Mouse (Mus musculus) central nervous system, embryonic 14 days (tissue): ENCODE results near the gene Bsg. TPM values are rescaled to one million over a fixed set of nuclear protein-coding genes. Genes with fewer than 3 reads are reported as not detected.

Experiments
- polyA plus RNA-seq: library from polyadenylated mRNA; depleted of rRNA; stranded (reverse); fragments of >200 nt; gene quantifications from 2 replicates; pipeline ENCODE4 v1.2.3, GENCODE M21; 2012; rRNA removed

Bsg gene
- polyA plus RNA-seq, result 479 and 560 TPM in 2 replicates

DNA sequence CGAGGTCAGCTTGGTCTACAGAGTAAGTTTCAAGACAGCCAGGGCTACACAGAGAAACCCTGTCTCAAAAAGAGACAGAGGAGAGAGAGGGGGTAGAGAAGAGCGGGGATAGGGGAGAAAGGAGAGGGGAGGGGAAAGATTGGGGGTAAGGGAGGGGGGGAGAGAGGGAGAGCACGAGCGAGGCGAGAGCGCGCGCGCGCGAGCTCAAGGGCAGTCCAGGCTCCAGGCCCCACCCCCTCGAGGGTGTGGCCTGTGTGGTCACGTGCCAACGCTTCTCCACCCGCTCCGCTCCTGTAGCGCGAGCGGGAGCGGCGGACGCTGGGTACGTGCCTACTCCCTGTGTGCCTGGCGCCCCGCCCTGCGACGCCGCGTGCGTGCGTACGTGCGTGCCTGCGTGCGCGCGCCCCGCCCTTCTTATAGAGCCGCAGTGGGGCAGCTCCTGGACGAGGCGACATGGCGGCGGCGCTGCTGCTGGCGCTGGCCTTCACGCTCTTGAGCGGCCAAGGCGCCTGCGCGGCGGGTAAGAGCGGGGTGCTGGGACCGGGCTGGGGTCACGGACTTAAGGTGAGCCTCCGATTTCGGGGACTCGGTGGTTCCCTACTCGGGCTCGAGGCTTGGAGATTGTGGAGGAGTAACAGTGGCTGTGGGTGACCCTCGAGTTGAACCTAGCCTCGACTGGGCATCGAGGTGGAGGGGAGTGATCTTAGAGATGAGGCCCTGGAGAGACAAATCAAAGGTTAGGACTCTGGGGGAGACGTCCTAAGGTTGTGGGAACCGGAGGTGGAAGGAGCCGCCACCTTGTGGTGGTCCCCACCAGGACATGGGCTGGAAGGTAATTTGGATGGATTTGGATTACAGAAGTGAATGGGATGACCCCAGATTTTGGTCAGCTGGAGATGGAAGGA is at the start of gene Bsg:
Gene Bsg, plus strand, starts transcription at position 427 of the 905 bp plus-strand sequence.

DNA sequence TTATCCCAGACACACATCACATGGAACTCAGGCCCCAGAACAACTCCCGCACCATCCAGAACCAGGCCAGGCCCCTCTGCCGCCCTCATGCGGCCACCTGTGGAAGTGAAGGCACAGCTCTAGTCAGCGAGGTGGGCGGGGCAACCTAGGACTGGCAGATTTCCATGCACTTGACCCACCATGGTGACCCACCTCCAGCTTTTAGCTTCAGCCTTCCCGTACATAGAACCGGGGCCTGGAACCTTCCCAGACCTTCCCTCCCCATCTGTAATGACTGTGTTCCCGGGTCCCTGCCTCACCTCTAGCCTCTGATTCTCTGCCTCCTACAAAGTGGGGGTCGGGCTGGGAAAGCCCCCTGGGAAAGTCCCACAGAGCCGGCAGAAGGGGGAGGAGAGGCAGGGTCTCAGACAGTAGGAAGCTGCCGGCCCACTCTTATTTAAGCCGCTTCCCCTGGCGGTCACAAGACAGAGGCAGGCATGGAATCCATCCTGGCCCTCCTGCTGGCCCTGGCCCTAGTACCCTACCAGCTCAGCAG is 40.1 kb upstream of the Bsg start, which contains the start of gene Madcam1:
Gene Madcam1, plus strand, starts transcription at position 429 of the 535 bp plus-strand sequence.

DNA sequence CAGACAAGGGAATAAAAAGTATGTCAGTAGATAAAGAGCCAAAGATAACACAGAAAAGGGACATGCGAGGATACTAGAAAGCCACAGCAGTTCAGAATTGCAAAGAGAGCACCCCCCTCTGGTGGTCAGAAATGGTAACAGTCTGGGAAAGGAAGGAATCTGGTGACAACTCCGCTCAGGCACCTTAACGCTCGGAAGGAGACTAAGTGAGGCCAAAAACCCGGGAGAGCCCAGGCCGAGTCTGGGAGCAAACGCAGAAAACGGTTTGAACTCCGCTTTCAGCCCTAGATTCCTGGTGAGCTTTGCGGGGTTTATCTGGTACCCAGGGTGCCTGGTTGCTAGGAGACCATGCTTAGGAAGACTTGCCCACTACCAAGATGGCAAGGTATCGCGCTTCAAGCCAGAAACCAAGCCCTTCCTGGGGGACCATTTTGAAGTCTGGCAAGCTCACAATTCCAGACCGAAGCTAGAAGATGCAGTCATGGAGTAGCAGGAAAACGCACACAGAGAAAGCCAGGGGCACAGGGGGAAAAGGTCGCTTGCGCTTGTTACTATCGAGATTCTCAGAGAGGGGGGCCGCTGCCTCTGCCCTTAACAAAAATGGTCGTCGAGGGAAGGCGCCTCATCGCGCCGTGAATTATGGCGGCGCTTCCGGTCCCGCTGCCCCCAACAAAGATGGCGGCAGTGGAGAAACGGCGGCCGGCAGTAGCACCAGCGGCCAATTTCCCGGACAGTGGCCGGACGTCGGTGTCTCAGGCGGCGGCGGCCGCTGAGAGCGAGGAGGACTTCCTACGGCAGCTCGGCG is 35.3 kb upstream of the Bsg start, which contains the start of gene Tpgs1:
Gene Tpgs1, plus strand, starts transcription at position 599 of the 805 bp plus-strand sequence.

DNA sequence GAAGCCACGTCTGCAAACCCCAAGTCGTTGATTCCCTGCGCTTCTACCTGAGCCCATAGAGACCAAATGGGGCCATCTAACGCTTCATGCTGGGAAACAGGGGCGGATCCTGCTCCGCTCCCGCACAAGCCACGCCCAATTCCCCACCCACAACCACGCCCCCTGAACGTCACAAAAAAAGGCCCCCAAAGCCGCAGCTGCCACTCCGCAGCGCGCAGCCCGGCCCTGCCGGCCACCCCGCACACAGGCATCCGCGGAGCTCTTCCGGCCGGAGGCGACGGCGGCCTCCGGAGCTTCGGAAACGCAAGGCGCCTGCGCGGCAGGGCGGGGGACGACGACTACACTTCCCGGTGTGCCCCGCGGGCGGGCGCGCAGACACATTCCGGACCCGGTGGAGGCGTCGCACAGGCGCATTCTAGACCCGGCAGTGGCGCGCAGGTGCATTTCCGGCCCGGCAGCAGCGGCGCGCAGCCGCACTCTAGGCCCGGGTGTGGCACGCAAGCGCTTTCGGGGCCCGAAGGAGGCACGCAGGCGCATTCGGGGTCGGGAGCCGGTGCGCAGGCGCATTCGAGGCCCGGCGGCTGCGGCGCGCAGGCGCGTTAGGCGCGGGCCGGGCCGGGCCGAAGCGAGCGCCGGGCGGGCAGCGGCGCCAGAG is 22.6 kb upstream of the Bsg start, which contains the start of gene Cdc34:
Gene Cdc34, plus strand, starts transcription at position 605 of the 655 bp plus-strand sequence.

DNA sequence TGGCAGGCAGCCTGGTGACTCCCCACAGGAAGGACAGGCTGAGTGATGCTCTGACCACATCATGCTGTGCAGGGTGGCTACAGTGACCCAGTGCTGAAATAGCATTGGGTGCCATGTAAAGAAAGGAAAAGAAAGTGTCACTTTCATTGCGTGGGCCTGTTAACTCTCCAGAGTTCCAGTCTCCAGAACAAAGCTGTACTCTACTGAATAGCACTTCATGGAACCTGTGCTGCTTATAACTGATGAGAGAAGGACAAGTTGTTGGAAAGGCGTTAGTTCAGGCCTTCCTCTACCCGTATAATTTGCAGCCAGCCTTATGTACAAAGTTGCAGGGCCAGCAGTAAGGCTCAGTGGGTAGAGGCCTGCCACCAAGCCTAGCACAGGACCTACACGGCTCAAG is 15.6 kb upstream of the Bsg start, which contains the start of gene Gzmm:
Gene Gzmm, plus strand, starts transcription at position 301 of the 400 bp plus-strand sequence.

DNA sequence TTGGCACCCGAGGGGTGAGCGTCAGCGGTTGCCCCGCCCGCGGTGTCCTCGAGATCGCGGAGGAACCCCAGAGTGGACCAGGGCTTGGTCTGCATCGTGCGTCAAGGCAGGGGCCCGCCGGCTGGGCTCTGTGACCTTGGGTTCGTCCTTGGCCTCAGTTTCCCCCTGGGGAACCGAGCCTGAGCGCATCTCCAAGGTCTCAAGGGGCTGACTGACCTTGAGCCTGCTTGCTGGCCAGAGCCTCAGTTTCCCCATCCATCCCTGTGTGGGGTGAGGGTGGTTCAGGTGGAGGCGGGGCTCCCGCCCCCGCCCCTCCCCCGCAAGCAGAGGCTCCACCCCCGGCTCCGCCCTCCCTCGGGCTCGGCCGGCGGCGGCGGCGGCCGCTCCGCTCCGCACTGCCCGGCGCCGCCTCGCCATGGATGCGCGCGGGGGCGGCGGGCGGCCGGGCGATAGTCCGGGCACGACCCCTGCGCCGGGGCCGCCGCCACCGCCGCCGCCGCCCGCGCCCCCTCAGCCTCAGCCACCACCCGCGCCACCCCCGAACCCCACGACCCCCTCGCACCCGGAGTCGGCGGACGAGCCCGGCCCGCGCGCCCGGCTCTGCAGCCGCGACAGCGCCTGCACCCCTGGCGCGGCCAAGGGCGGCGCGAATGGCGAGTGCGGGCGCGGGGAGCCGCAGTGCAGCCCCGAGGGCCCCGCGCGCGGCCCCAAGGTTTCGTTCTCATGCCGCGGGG is 12.1 kb downstream of the Bsg start, which contains the start of gene Hcn2:
Gene Hcn2, plus strand, starts transcription at position 381 of the 734 bp plus-strand sequence.

DNA sequence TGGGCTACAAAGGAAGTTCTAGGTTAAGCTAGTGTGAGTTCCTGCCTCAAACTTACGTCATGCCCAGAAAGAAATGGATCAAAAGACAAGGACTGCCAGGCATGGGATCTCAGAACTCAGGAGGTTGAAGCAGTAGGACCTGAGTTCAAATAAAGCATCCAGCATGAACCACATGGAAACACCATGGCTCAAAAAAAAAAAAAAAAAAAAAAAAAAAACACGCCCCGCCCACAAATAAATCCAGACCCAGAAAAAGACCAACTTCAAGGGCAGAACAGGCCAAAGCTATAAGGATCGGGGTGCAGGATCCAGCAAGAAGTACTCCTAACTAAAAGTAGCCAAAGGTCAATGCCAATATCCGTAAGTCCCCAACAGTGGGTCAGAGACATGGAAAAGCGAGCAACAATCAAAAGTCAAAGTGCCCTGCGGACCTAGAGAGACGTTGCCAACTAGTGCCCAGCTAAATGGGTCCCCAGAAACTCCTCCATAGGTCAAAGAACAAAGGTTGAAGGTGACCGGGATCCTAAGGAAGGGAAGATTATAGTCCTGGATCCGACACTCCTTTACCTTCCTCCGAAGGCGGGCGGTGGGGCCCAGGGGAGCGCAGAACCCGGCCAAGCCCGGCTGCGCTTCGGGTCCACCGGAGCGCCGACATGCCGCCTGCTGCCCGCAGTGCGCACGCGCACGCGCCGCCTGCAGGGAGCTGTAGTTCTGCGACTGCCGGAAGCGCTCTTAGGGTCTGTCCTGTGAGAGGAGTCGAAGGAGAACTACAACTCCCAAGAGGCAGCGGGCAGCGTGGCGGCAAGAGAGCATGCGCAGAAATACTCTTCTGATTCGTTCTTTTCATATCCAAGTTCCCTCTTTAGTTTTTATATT is 41.8 kb downstream of the Bsg start, which contains the start of gene Polrmt:
Gene Polrmt, minus strand, starts transcription at position 684 of the 876 bp plus-strand sequence.

DNA sequence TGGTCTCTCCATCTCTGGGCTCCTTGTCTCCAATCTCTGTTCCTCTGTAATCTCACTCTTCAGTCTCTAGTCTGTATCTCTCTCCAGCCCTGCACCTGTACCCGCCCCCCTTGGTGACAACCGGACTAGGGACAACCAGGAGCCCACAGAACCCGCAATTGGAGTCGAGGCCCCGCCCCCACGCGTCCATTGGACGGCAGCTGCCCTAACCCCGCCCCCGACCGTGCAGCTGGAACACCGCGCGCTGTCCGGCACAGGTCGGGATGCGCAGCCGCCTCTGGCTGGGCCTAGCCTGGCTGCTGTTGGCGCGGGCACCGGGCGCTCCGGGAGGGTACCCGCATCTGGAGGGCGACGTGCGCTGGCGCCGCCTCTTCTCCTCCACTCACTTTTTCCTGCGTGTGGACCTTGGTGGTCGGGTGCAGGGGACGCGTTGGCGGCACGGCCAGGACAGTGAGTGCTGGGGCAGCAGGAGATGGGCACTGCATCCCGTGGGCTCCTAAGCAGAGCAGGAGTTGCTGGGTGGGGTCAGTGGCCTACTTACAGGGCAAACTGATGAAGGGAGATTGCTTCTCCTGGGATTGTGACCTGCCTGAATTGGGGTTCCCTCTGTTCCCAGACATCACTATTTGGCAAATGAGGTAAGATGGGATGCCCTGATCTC is 50.7 kb downstream of the Bsg start, which contains the start of gene Fgf22:
Gene Fgf22, plus strand, starts transcription at position 221 of the 661 bp plus-strand sequence.

Other genes starting within 250 kb of the Bsg start
- gene Vmn2r83, start 235.8 kb upstream of the Bsg start, polyA plus RNA-seq, result not detected in 2 replicates
- 6.7 and 8.7 TPM in 2 replicates for gene Plpp2, start 170.7 kb upstream of the Bsg start, polyA plus RNA-seq
- gene Mier2, start 149.3 kb upstream of the Bsg start, polyA plus RNA-seq, result 126 and 127 TPM in 2 replicates
- gene Theg, start 117.2 kb upstream of the Bsg start, polyA plus RNA-seq, result not detected in 2 replicates
- 5.7 and 7.0 TPM in 2 replicates for gene C2cd4c, start 90.5 kb upstream of the Bsg start, polyA plus RNA-seq
- 41.4 and 51.8 TPM in 2 replicates for gene Shc2, start 66.6 kb upstream of the Bsg start, polyA plus RNA-seq
- 0.13 TPM in 1 of 2 replicates, not detected in the other for gene Odf3l2, start 58.8 kb upstream of the Bsg start, polyA plus RNA-seq
- gene Madcam1, start 39.9 kb upstream of the Bsg start, polyA plus RNA-seq, result 0.74 and 1.9 TPM in 2 replicates
- 71.9 and 73.4 TPM in 2 replicates for gene Tpgs1, start 35.1 kb upstream of the Bsg start, polyA plus RNA-seq
- 129 and 130 TPM in 2 replicates for gene Cdc34, start 22.3 kb upstream of the Bsg start, polyA plus RNA-seq
- 1.2 and 1.8 TPM in 2 replicates for gene Gzmm, start 15.5 kb upstream of the Bsg start, polyA plus RNA-seq
- gene Hcn2, start 12.1 kb downstream of the Bsg start, polyA plus RNA-seq, result 7.4 and 8.4 TPM in 2 replicates
- gene Polrmt, start 42.1 kb downstream of the Bsg start, polyA plus RNA-seq, result 63.8 and 70.7 TPM in 2 replicates
- 0.55 and 0.59 TPM in 2 replicates for gene Fgf22, start 50.6 kb downstream of the Bsg start, polyA plus RNA-seq
- gene Rnf126, start 62.5 kb downstream of the Bsg start, polyA plus RNA-seq, result 151 and 157 TPM in 2 replicates
- gene Fstl3, start 72.8 kb downstream of the Bsg start, polyA plus RNA-seq, result 1.9 and 3.5 TPM in 2 replicates
- 0.10 and 0.13 TPM in 2 replicates for gene Prss57, start 86.5 kb downstream of the Bsg start, polyA plus RNA-seq
- gene Palm, start 89.1 kb downstream of the Bsg start, polyA plus RNA-seq, result 138 and 149 TPM in 2 replicates
- gene Misp, start 116.5 kb downstream of the Bsg start, polyA plus RNA-seq, result 0.93 and 0.94 TPM in 2 replicates
- 210 and 249 TPM in 2 replicates for gene Ptbp1, start 149.9 kb downstream of the Bsg start, polyA plus RNA-seq
- 14.8 and 17.6 TPM in 2 replicates for gene Prtn3, start 170.0 kb downstream of the Bsg start, polyA plus RNA-seq
- 764 and 843 TPM in 2 replicates for gene Plppr3, start 170.1 kb downstream of the Bsg start, polyA plus RNA-seq
- 0.29 and 0.48 TPM in 2 replicates for gene Elane, start 181.8 kb downstream of the Bsg start, polyA plus RNA-seq
- gene Cfd, start 186.4 kb downstream of the Bsg start, polyA plus RNA-seq, result 0.32 and 0.45 TPM in 2 replicates
- gene Med16, start 204.4 kb downstream of the Bsg start, polyA plus RNA-seq, result 72.2 and 72.6 TPM in 2 replicates
- gene Gm26602, start 206.4 kb downstream of the Bsg start, polyA plus RNA-seq, result not detected in 2 replicates
- gene Kiss1r, start 212.5 kb downstream of the Bsg start, polyA plus RNA-seq, result 2.9 and 3.3 TPM in 2 replicates
- gene R3hdm4, start 216.7 kb downstream of the Bsg start, polyA plus RNA-seq, result 151 and 165 TPM in 2 replicates
- gene Arid3a, start 222.6 kb downstream of the Bsg start, polyA plus RNA-seq, result 5.7 and 5.8 TPM in 2 replicates